26 mouse cellular contexts compared by ENCODE assay signal in the genomic region with DNA sequence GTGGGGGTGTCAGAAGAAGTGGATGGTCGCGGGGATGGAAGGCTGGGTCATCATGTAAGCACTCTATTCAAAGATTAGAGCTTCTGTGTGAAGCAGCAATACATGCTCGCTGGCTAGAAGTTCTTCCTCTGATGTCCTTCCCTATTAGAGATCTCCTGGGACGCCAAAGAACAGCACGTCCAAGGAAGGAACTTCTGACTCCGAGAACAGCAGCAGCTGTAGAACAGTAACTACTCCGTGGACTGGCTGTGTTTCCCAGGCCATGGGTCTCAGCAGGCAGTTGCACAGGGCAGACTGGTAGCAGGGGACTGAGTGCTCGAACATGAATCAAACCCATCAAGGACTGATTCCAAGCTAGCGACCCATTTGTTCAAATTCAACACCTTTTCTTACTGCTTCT. TPM values are rescaled to one million over a fixed set of nuclear protein-coding genes. Genes with fewer than 3 reads are reported as not detected.
DNase-seq lines count a peak whose midpoint lies in the region; ATAC-seq and TF ChIP-seq lines count a peak whose summit lies in the region.
"Had no signal": no experiment of that assay in that cellular context is flagged by ENCODE, and none has a peak within 500 bp of the region (broad histone marks: within the 10 kb centered on the region; RNA-seq: fewer than 3 reads in every experiment).

No protein-coding gene starts in this region.

- no peak overlapping the region for H3K4me2 ChIP-seq in intestine, postnatal 0 days (replicated peaks; ENCODE audit: low read depth)
- H3K4me2 ChIP-seq: hindbrain, embryonic 15.5 days; intestine, embryonic 15.5 days; limb, embryonic 12.5 days; liver, embryonic 12.5 days; stomach, embryonic 15.5 days had no signal

- H3K4me3 ChIP-seq in heart, embryonic 10.5 days: no peak overlapping the region
- no peak overlapping the region for H3K4me3 ChIP-seq in intestine, postnatal 0 days (ENCODE audit: low read depth, low read length)
- H3K4me3 ChIP-seq: forebrain, embryonic 10.5 days; hindbrain, embryonic 15.5 days; intestine, embryonic 15.5 days; layer of hippocampus, adult 2 months; limb, embryonic 12.5 days; liver, embryonic 12.5 days; midbrain, embryonic 10.5 days; stomach, embryonic 15.5 days had no signal

- H3K27me3 ChIP-seq in heart, embryonic 10.5 days (ENCODE audit: insufficient read depth, poor library complexity, severe bottlenecking): no peaks in the 10 kb centered on the region
- H3K27me3 ChIP-seq in intestine, postnatal 0 days (replicated peaks; ENCODE audit: control insufficient read depth, insufficient read depth, low read length): no peaks in the 10 kb centered on the region
- H3K27me3 ChIP-seq: hindbrain, embryonic 15.5 days; intestine, embryonic 15.5 days; limb, embryonic 12.5 days; liver, embryonic 12.5 days; stomach, embryonic 15.5 days had no signal

- H3K9ac ChIP-seq in intestine, postnatal 0 days (ENCODE audit: low read depth, low read length): no peak overlapping the region
- H3K9ac ChIP-seq: hindbrain, embryonic 15.5 days; intestine, embryonic 15.5 days; limb, embryonic 12.5 days; liver, embryonic 12.5 days; stomach, embryonic 15.5 days had no signal

- peaks cover 15% of the 10 kb centered on the region for H3K4me1 ChIP-seq in heart, embryonic 10.5 days
- no peaks in the 10 kb centered on the region; the same call in 1 of the 2 replicates for H3K4me1 ChIP-seq in intestine, postnatal 0 days (replicated peaks; ENCODE audit: control insufficient read depth, insufficient read depth, low read length)
- H3K4me1 ChIP-seq: hindbrain, embryonic 15.5 days; intestine, embryonic 15.5 days; liver, embryonic 12.5 days; stomach, embryonic 15.5 days had no signal

- intact Hi-C loops in gastrocnemius, postnatal 14 days (cut with DNase I; ENCODE audit: low total_unique reads): no loop called here

- no peaks in the 10 kb centered on the region for H3K9me3 ChIP-seq in heart, embryonic 10.5 days
- H3K9me3 ChIP-seq in intestine, postnatal 0 days (ENCODE audit: control insufficient read depth): no peaks in the 10 kb centered on the region
- H3K9me3 ChIP-seq: forebrain, embryonic 10.5 days; hindbrain, embryonic 15.5 days; intestine, embryonic 15.5 days; limb, embryonic 12.5 days; liver, embryonic 12.5 days; midbrain, embryonic 10.5 days; stomach, embryonic 15.5 days had no signal

- DNase-seq in heart, adult 11 months: peak; percentile 99
- DNase-seq in heart, embryonic 10.5 days (ENCODE audit: low spot score): no peak
- DNase-seq in gastrocnemius, postnatal 14 days: peak; percentile 31
- peak; percentile 84 to 89 for DNase-seq in heart, adult 9 months (ENCODE audit: low spot score in 2 of 2)
- peak; percentile 26 for DNase-seq in heart, postnatal 4 days
- DNase-seq in cerebellum, adult 11 months: no peak
- DNase-seq: adrenal gland, postnatal 36 days; cerebellum, adult 11-12 months; cerebellum, postnatal 14 days; kidney, postnatal 25 days; layer of hippocampus, postnatal 36 days; lung, adult 18-20 months; lung, postnatal 10 days; thymus, adult 2 months; thymus, postnatal 4 days had no signal

- no peaks in the 10 kb centered on the region for H3K36me3 ChIP-seq in heart, embryonic 10.5 days
- no peaks in the 10 kb centered on the region for H3K36me3 ChIP-seq in intestine, postnatal 0 days (ENCODE audit: control insufficient read depth, insufficient read depth)
- H3K36me3 ChIP-seq: forebrain, embryonic 10.5 days; hindbrain, embryonic 15.5 days; intestine, embryonic 15.5 days; limb, embryonic 12.5 days; liver, embryonic 12.5 days; midbrain, embryonic 10.5 days; stomach, embryonic 15.5 days had no signal

- no peak overlapping the region for H3K27ac ChIP-seq in heart, embryonic 10.5 days
- H3K27ac ChIP-seq in intestine, postnatal 0 days (ENCODE audit: low read depth, low read length): no peak overlapping the region
- H3K27ac ChIP-seq: forebrain, embryonic 10.5 days; hindbrain, embryonic 15.5 days; intestine, embryonic 15.5 days; layer of hippocampus, adult 2 months; limb, embryonic 12.5 days; liver, embryonic 12.5 days; midbrain, embryonic 10.5 days; stomach, embryonic 15.5 days had no signal

- 70% methylated on average over 9 of the region's 9 CpGs for WGBS in heart, embryonic 10.5 days
- WGBS in intestine, postnatal 0 days: 80% methylated on average over 9 of the region's 9 CpGs

- ATAC-seq in intestine, postnatal 0 days: no peak
- ATAC-seq: forebrain, embryonic 16.5 days; intestine, embryonic 15.5 days; liver, embryonic 12.5 days; midbrain, embryonic 16.5 days had no signal

- TF ChIP-seq CTCF in intestine, postnatal 0 days (IDR thresholded peaks at IDR 0.05; ENCODE audit: low read depth): no peak

RNA-seq across cellular contexts. Expression of a gene that starts 24.6 kb away (rescaled TPM):
- polyA plus RNA-seq in heart, embryonic 10.5 days (2016; fragmentation: Nextera tagmentation; extraction: Ambion mirVana): 11.0 and 15.6 TPM in 2 replicates
- 10 to 100 TPM in 1 of 2 experiments, 1 to 10 TPM in 1; 7.8 to 12.7 TPM for total RNA-seq in gastrocnemius, postnatal 14 days (2021)
- total RNA-seq in heart, postnatal 4 days (2021): 10 to 100 TPM; 12.2 to 15.5 TPM
- polyA plus RNA-seq in intestine, postnatal 0 days (2015; fragmentation: Nextera tagmentation; extraction: Ambion mirVana): 9.2 and 14.7 TPM in 2 replicates

Comparison
In these comparisons a context has a peak if more than half of its experiments do, and no peak if none do; other contexts are left out.
1. DNase-seq: peak in heart, adult 11 months (single experiment), gastrocnemius, postnatal 14 days (single experiment), heart, adult 9 months (2 of 2) and heart, postnatal 4 days (single experiment); none in heart, embryonic 10.5 days (single experiment) and cerebellum, adult 11 months (single experiment).